Mouse (Mus musculus) liver, embryonic 13.5 days (tissue): ENCODE measurements around the gene Palm. TPM values are rescaled to one million over a fixed set of nuclear protein-coding genes. Genes with fewer than 3 reads are reported as not detected.

Source experiments
- ATAC-seq: fragments of 200-750 bp; cut with Nextera tagmentation; 2 replicates; pipeline ENCODE4 v1.8.0; 2017; ENCODE audit warnings: low read depth, mild to moderate bottlenecking, moderate number of reproducible peaks, moderate library complexity
- DNase-seq: peaks from one replicate; pipeline ENCODE4 v3.0.0; 2022
- H3K27ac ChIP-seq: fragments of 300-500 bp; sonication (generic); 2 replicates; pipeline ENCODE4 v1.5.1; 2015; ENCODE audit warnings: moderate library complexity, mild to moderate bottlenecking, inconsistent platforms
- H3K27me3 ChIP-seq: fragments of 300-500 bp; sonication (generic); 2 replicates; pipeline ENCODE4 v1.6.1; 2015; ENCODE audit warnings: mild to moderate bottlenecking, inconsistent platforms
- H3K36me3 ChIP-seq: fragments of 300-500 bp; sonication (generic); 2 replicates; pipeline ENCODE4 v1.6.1; 2015; ENCODE audit warnings: mild to moderate bottlenecking, inconsistent platforms
- H3K4me1 ChIP-seq: fragments of 300-500 bp; sonication (generic); replicated peaks from 2 replicates; pipeline ENCODE4 v1.6.1; 2015; ENCODE audit warnings: inconsistent platforms
- H3K4me2 ChIP-seq: fragments of 300-500 bp; sonication (generic); 2 replicates; pipeline ENCODE4 v1.6.1; 2015; ENCODE audit warnings: inconsistent platforms, mild to moderate bottlenecking, moderate library complexity
- H3K4me3 ChIP-seq: fragments of 300-500 bp; sonication (generic); replicated peaks from 2 replicates; pipeline ENCODE4 v1.5.1; 2015; ENCODE audit warnings: mild to moderate bottlenecking, inconsistent platforms
- H3K9ac ChIP-seq: fragments of 300-500 bp; sonication (generic); 2 replicates; pipeline ENCODE4 v1.6.1; 2015; ENCODE audit warnings: mild to moderate bottlenecking, inconsistent platforms
- H3K9me3 ChIP-seq: fragments of 300-500 bp; sonication (generic); replicated peaks from 2 replicates; pipeline ENCODE4 v1.6.1; 2016; ENCODE audit warnings: inconsistent platforms
- WGBS: fragments of 180-500 bp; shearing (Covaris S2); methylation state at CpG from one replicate; pipeline ENCODE4 v1.1.7; 2015; ENCODE audit not compliant: insufficient replicate concordance; 5-methylcytosine and 5-hydroxymethylcytosine counted together
- polyA plus RNA-seq: library from polyadenylated mRNA; unstranded; fragments of >200 nt; fragmentation: Nextera tagmentation; extraction: Ambion mirVana; gene quantifications from 2 replicates; pipeline ENCODE4 v1.2.1, GENCODE M21; 2015

Palm gene
- polyA plus RNA-seq, 1 experiment from 2014 or later, result 7.4 TPM

DNA sequence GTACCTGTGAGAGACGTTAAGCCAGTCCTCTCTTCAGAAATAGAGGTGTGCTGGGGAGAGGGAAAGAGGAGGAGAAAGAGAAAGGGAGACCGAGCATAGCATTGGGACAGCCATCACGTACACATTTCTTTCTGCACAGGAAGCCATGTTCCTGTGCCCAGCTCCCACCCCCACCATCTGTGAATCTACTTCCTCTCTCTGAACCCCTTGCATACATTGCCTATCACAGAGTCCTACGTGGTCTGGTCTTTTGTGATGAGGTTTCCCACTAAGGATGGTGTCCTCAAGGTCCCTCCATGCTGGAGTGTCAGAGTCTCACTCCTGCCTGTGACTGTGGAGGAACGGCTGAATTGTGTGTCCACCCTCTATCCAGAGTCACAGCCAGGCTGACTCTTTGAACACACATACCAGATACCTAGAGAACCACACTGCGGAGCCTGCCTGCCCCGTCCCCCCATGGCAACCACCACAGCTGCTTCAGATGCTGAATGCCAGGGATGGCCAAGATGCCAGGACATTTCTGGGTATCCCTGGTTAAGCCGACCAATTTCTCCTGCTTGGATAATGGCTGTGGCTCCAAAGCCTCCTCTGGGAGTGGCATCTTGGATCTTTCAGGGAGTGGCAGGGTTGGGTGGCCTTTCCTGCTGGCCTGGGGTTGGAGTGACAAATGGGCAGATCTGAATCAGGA is 56.7 kb downstream of the Palm start:
- no peak for DNase-seq
- 38% methylated on average over 8 of the region's 8 CpGs for WGBS
- H3K36me3 ChIP-seq, result no peaks in the 10 kb centered on the region
- H3K9me3 ChIP-seq, result no peaks in the 10 kb centered on the region
- H3K4me1 ChIP-seq, result peaks cover 41% of the 10 kb centered on the region
- H3K27ac ChIP-seq, result no peak overlapping the region
- H3K4me2 ChIP-seq, result no peak overlapping the region
- no peak overlapping the region for H3K4me3 ChIP-seq
- no peak for ATAC-seq
- no peaks in the 10 kb centered on the region for H3K27me3 ChIP-seq
- H3K9ac ChIP-seq, result no peak overlapping the region

DNA sequence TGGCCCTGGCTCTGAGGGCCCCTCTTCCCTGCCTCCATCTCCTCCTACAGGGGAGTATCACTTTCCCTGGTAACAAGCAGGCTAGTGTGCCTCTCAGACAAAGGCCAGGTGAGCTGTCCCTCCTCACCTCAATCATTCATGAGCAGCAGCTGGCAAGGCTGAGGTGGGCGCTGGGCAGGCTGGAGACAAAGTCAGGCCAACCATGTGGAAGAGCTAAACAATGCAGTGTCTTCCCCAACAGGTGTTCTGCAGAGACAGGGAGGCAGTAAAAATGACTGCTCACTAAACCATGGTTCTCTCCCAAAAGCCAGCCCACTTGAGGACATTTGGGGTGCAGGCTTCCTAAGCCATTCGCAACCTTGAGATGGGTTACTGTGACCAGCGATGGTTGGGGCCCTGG is 58.3 kb downstream of the Palm start:
- 53% methylated on average over 3 of the region's 3 CpGs for WGBS
- Histone ChIP-seq H3K27ac (peak overlapping the region; percentile 97), H3K36me3 (peaks cover 9% of the 10 kb centered on the region), H3K27me3 (no peaks in the 10 kb centered on the region), H3K9me3 (no peaks in the 10 kb centered on the region), H3K9ac (peak overlapping the region; percentile 82), H3K4me2 (peak overlapping the region; percentile 97), H3K4me3 (no peak overlapping the region), H3K4me1 (peaks cover 55% of the 10 kb centered on the region)
- ATAC-seq (no peak), DNase-seq (no peak)

DNA sequence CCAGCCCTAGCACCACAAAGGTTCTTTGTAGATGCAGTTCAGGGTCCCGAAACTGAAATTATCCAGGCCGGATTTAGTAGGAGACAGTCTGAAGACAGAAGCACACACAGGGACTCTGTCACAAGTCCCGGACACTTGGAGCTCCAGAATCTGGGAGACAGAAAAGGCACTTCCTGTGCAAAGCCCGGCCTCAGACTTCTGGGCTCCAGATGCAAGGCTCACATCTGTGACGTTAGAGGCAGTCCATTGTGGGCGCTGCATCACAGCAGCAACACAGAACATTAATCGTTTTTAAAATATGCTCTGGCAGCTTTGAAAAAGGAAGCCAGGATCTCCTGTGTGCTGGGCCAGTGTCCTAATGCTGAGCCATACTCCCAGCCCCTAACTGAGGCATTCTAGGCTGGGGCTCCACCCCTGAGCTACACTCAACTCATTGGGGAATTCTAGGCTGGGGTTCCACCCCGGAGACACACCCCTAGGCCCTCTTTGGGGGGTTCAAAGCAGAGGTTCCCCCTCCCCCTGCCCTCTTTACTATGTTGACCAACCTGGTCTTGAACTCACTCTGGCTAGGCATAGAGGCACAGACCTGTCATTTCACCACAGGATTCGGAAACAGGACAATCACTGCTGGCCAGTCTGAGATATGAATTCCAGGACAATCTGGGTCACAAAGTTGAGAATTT is 58.9 kb downstream of the Palm start:
- DNase-seq, result no peak

DNA sequence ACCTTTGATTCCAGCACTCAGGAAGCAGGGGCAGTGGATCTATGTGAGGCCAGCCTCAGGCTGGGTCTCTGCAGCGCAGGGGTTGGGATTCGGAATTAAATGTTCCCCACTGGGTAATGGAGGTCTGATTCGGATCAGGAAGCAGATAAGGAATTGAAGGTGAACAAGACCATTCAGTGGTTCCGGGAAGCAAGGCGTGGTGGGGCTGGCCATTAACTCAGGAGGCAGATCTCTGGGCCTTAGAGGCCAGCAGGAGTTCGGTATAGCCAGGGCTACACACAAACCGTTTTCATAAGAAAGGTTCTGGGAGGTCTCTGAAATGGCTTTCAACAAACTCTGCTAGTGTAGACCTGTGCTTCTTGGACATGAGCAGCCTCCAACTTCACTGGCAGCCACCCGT is 59.5 kb downstream of the Palm start:
- DNase-seq (no peak), ATAC-seq (no peak)
- Histone ChIP-seq H3K27ac (peak overlapping the region; percentile 97), H3K4me1 (peaks cover 67% of the 10 kb centered on the region), H3K9ac (peak overlapping the region; percentile 82), H3K4me3 (peak overlapping the region; percentile 65), H3K4me2 (peak overlapping the region; percentile 97), H3K9me3 (no peaks in the 10 kb centered on the region), H3K27me3 (no peaks in the 10 kb centered on the region), H3K36me3 (peaks cover 20% of the 10 kb centered on the region)
- 25% methylated on average over 8 of the region's 8 CpGs for WGBS

More for the DNA sequence above, 58.9 kb downstream of the Palm start:
- Histone ChIP-seq H3K27ac (peak overlapping the region; percentile 97), H3K4me2 (peak overlapping the region; percentile 97), H3K4me3 (peak overlapping the region; percentile 65), H3K4me1 (peaks cover 61% of the 10 kb centered on the region), H3K36me3 (peaks cover 15% of the 10 kb centered on the region), H3K9ac (peak overlapping the region; percentile 82), H3K27me3 (no peaks in the 10 kb centered on the region), H3K9me3 (no peaks in the 10 kb centered on the region)
- WGBS, result 50% methylated on average over 9 of the region's 9 CpGs
- ATAC-seq, result no peak

DNA sequence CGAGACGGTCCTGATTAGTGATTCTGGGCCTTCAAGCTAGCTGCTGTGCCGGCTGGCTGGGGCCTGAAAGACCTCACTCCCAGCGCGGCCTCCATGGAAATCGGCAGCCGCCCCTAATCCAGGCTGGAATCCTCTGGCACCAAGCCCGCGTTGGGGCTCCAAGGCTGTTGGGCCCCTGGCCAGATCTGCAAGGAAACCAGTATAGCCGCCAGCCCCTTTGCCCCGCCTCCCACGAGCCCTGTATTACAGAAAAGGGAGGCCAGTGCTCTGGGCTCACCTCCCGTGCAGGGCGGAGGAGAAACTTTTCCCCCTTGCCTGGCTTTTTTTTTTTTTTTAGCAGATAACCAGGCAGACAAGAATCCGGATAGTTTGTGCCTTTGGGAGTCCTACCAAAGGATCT is 60.0 kb downstream of the Palm start:
- no peaks in the 10 kb centered on the region for H3K27me3 ChIP-seq
- DNase-seq (peak; percentile 62), ATAC-seq (no peak)
- peaks cover 26% of the 10 kb centered on the region for H3K36me3 ChIP-seq
- WGBS, result 2% methylated on average over 15 of the region's 15 CpGs
- peak overlapping the region; percentile 65 for H3K4me3 ChIP-seq
- H3K27ac ChIP-seq, result peak overlapping the region; percentile 97
- H3K9me3 ChIP-seq, result no peaks in the 10 kb centered on the region
- peak overlapping the region; percentile 82 for H3K9ac ChIP-seq
- peak overlapping the region; percentile 97 for H3K4me2 ChIP-seq
- peaks cover 72% of the 10 kb centered on the region for H3K4me1 ChIP-seq

DNA sequence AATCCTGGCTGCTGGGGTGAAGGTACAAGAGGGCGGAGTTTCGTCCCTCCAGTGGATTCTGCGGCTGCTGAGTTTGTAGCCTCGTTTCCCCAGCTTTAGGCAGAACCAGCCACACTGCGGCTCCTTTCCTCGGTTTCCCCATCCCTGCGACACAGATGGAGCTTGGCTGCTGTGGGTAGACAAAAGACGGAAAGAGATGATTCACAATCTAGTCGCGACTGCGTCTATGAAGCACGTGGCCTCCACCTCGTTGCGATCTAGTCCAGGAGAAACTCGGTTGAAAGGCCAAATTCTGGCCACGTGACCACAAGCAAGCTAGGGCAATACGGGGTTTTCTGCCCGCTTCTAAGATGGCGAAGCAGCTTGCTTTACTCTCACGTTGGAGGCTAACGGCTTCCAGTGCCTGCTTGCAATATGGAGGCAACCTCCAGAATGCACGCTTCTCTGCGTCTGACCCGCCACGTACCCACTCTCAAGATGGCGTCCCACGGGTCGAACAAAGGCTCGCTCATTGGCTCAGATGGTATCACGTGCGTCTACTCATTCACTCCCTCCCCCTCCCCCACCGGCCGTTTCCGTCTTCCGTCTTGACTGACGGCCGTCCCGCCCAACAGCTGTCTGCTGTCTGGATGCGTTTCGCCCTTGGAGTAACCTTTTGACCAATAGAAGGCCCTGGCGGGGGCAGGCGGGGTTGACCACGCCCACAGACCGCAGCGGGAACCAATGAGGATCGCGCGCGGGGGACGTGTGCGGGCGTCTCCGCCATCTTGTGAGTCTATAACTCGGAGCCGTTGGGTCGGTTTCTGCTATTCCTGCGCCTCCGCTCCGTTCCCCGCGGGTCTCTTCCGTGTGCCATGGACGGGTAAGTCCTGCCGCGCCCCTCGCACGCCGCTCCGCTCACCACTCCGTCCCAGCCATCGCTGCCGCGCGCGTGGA is 60.8 kb downstream of the Palm start, which contains the start of gene Ptbp1:
Gene Ptbp1, plus strand, starts transcription at position 568 of the 936 bp plus-strand sequence.
- no peaks in the 10 kb centered on the region for H3K27me3 ChIP-seq
- under 1% methylated on average over 75 of the region's 75 CpGs for WGBS
- H3K36me3 ChIP-seq, result peaks cover 34% of the 10 kb centered on the region
- ATAC-seq, result peak; percentile 87
- H3K27ac ChIP-seq, result peak within 1 kb of the TSS; percentile 98
- H3K4me1 ChIP-seq, result peaks cover 78% of the 10 kb centered on the region
- H3K4me3 ChIP-seq, result peak within 1 kb of the TSS; percentile 95
- peak within 1 kb of the TSS; percentile 97 for H3K4me2 ChIP-seq
- H3K9me3 ChIP-seq, result no peaks in the 10 kb centered on the region
- DNase-seq, result peak; percentile 99
- peak within 1 kb of the TSS; percentile 96 for H3K9ac ChIP-seq

DNA sequence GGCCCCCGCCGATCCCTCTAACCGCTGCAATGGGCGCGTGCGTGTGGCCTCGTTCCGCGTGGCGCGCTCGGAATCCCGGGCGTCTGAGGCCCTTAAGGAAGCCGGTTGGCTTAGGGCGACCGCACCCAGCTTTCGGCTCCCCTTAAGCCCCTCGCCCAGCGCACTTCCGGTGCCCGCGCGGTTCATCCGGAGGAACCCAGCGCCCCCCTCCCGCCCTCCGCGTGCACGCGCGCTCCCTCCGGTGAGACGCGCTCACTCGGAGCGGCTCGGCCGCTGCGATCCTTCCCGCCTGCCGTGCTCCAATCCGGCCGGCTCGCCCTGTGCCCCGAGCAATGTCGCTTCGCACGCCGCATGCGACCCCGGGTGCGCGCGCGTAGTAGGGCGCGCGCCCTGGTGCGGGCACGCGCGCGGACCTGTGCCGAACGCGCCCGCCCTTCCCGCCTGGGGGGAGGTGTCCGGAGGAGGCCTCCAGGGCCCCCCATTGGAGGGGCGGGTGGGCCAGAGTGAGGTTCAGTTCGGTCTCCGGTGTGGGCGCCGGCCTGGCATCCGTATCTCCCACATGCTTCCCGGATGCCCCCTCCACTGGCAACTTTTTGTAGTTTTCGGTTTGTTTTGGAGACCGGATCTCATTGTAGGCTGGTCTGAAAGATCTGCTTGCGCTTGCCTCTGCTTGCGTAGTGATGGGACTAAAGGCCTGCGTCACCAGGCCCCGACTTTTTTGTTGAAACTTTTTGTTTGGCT is 61.6 kb downstream of the Palm start:
- under 1% methylated on average over 83 of the region's 83 CpGs for WGBS
- H3K4me1 ChIP-seq, result peaks cover 84% of the 10 kb centered on the region
- H3K27me3 ChIP-seq, result no peaks in the 10 kb centered on the region
- DNase-seq (peak; percentile 54), ATAC-seq (peak; percentile 29)
- H3K36me3 ChIP-seq, result peaks cover 42% of the 10 kb centered on the region
- H3K4me2 ChIP-seq, result peak overlapping the region; percentile 91
- H3K4me3 ChIP-seq, result peak overlapping the region; percentile 95
- H3K9ac ChIP-seq, result peak overlapping the region; percentile 96
- no peaks in the 10 kb centered on the region for H3K9me3 ChIP-seq
- peak overlapping the region; percentile 98 for H3K27ac ChIP-seq

DNA sequence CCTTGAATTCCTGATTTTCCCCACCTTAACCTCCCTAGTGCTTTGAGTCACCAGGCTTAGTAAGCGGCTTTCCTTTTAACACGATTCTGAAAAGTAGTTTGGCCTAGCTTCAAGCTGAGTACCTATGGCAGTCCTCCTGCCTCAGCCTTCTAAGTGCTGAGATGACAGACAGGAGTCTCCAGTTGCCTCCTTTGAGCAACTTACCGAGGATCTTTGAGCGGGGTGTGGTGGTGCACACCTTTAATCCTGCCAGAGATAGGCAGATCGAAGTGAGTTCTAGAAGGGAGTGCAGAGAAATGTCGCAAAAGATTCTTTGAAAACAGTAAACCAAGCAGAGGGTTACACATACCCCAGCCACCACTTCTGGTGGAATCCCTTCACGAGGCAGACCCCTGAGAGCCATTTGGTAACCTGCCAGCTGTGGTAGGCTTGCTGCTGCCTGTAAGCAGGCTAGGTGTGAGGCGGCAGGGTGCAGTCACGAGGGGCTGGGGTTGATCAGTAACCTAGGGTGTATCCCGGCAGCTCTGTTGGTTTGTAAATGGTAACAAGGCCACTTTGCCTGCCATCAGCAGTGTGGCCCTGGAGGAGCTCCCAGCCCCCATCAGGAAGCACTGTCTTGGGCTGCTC is 62.3 kb downstream of the Palm start:
- peak overlapping the region; percentile 98 for H3K27ac ChIP-seq
- peak overlapping the region; percentile 96 for H3K9ac ChIP-seq
- H3K27me3 ChIP-seq, result no peaks in the 10 kb centered on the region
- peak overlapping the region; percentile 91 for H3K4me2 ChIP-seq
- WGBS, result 0% methylated on average over 10 of the region's 10 CpGs
- peaks cover 79% of the 10 kb centered on the region for H3K4me1 ChIP-seq
- no peak for ATAC-seq
- DNase-seq, result peak; percentile 42
- peaks cover 49% of the 10 kb centered on the region for H3K36me3 ChIP-seq
- peak overlapping the region; percentile 95 for H3K4me3 ChIP-seq
- no peaks in the 10 kb centered on the region for H3K9me3 ChIP-seq

DNA sequence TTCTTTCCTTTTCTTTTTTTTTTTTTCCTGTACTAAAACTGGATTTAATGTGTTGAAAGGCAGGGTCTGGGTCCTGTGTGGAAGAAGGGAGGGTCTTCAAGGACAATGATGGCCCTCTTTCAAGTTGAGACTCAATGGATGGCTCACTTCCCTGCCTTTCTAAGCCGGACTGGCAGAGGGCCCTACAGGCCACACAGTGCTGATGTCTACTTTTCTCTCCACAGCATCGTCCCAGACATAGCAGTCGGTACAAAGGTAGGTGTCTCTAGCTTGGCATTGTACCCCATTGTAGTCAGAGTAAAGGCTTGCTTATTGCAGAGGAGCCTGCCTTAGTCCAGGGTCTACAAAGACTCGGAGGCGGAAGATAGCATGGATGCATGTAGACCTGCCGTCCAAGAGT is 62.9 kb downstream of the Palm start:
- no peaks in the 10 kb centered on the region for H3K27me3 ChIP-seq
- WGBS, result 28% methylated on average over 6 of the region's 6 CpGs
- DNase-seq (no peak), ATAC-seq (no peak)
- H3K4me1 ChIP-seq, result peaks cover 73% of the 10 kb centered on the region
- H3K4me2 ChIP-seq, result peak overlapping the region; percentile 91
- H3K27ac ChIP-seq, result peak overlapping the region; percentile 98
- no peaks in the 10 kb centered on the region for H3K9me3 ChIP-seq
- H3K9ac ChIP-seq, result peak overlapping the region; percentile 96
- peak overlapping the region; percentile 95 for H3K4me3 ChIP-seq
- H3K36me3 ChIP-seq, result peaks cover 55% of the 10 kb centered on the region

DNA sequence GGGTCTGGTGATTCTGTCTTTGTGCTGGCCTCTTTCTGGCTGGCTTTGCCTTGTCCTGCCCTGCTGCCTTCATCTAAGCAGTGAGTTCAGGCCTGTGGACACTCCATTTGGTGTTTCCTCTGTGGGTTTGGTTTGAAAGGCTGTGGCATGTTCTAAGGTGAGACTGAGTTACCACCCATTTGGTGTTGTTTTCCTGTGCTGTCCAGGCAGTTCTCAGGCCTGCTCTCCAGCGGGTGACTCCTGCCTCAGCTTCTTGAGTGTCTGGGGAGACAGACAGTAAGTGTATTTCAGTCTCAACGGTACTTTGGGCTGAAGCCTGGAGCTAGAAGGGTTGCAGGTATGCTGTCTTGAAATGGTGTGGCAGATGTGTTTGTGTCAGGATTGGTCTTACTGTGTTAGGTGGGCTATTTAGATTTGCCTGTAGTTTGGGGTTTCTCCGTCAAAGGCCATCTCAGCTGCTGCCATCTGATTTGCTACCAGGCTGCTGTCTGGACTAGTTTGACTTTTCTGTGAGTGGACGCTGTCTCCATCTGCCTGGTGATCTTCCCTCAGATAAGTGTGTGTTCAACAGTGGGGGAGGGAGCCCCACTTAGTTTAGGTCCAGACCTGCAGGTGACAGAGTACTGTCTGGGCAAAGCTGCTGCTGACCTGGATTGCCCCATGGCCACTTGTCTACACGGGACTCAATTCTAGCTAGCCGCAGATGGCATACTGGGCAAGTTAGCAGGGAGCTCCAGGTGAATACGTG is 63.5 kb downstream of the Palm start:
- no peak for DNase-seq
- no peak for ATAC-seq
- Histone ChIP-seq H3K9me3 (no peaks in the 10 kb centered on the region), H3K27ac (peak overlapping the region; percentile 98), H3K27me3 (no peaks in the 10 kb centered on the region), H3K36me3 (peaks cover 61% of the 10 kb centered on the region), H3K9ac (peak overlapping the region; percentile 96), H3K4me2 (peak overlapping the region; percentile 91), H3K4me3 (peak overlapping the region; percentile 95), H3K4me1 (peaks cover 67% of the 10 kb centered on the region)
- 28% methylated on average over 7 of the region's 7 CpGs for WGBS
